Mouse (Mus musculus): Measurements from ENCODE around the gene Kbtbd4. TPM values are rescaled to one million over a fixed set of nuclear protein-coding genes. Genes with fewer than 3 reads are reported as not detected.

Kbtbd4 gene
- polyA plus RNA-seq, 1 experiment from 2014 or later = 59.1 TPM

- DNase-seq (ENCODE audit: extremely low spot score, low spot score) = no peak
- WGBS = 65% methylated on average over 2 of the region's 2 CpGs
- no peak overlapping the region for H3K27ac ChIP-seq
Measured at GRCm38 (mm10) chr2:90941744-90942143, 37.2 kb downstream of the Kbtbd4 start.

GRCm38 (mm10) chr2:90950149-90950548 is 45.6 kb downstream of the Kbtbd4 start:
- Histone ChIP-seq H3K27me3 (ENCODE audit: poor library complexity, severe bottlenecking) (no peaks in the 10 kb centered on the region), H3K36me3 (replicated peaks) (peaks cover 50% of the 10 kb centered on the region), H3K9me3 (no peaks in the 10 kb centered on the region), H3K4me1 (peaks cover 9% of the 10 kb centered on the region), H3K27ac (no peak overlapping the region), H3K4me3 (no peak overlapping the region)
- WGBS = 86% methylated on average over 5 of the region's 5 CpGs
- no peak for DNase-seq (ENCODE audit: extremely low spot score, low spot score)

More at GRCm38 (mm10) chr2:90941744-90942143, 37.2 kb downstream of the Kbtbd4 start:
- Histone ChIP-seq H3K9me3 (no peaks in the 10 kb centered on the region), H3K4me1 (peaks cover 35% of the 10 kb centered on the region), H3K27me3 (ENCODE audit: poor library complexity, severe bottlenecking) (no peaks in the 10 kb centered on the region), H3K4me3 (peak overlapping the region; percentile 74), H3K36me3 (replicated peaks) (peaks cover 24% of the 10 kb centered on the region)

GRCm38 (mm10) chr2:90950582-90951194 is 46.1 kb downstream of the Kbtbd4 start:
- Histone ChIP-seq H3K36me3 (replicated peaks) (peaks cover 50% of the 10 kb centered on the region), H3K4me1 (peaks cover 15% of the 10 kb centered on the region), H3K4me3 (no peak overlapping the region), H3K27ac (no peak overlapping the region), H3K9me3 (no peaks in the 10 kb centered on the region), H3K27me3 (ENCODE audit: poor library complexity, severe bottlenecking) (no peaks in the 10 kb centered on the region)
- DNase-seq (ENCODE audit: extremely low spot score, low spot score) = no peak

- Histone ChIP-seq H3K27ac (no peak overlapping the region), H3K9me3 (no peaks in the 10 kb centered on the region), H3K4me1 (peaks cover 25% of the 10 kb centered on the region), H3K36me3 (replicated peaks) (peaks cover 40% of the 10 kb centered on the region), H3K4me3 (no peak overlapping the region), H3K27me3 (ENCODE audit: poor library complexity, severe bottlenecking) (no peaks in the 10 kb centered on the region)
- WGBS = 94% methylated on average over 3 of the region's 3 CpGs
- no peak for DNase-seq (ENCODE audit: extremely low spot score, low spot score)
Measured at GRCm38 (mm10) chr2:90953461-90953860, 48.9 kb downstream of the Kbtbd4 start.

- Histone ChIP-seq H3K9me3 (no peaks in the 10 kb centered on the region), H3K27ac (no peak overlapping the region), H3K4me1 (peaks cover 19% of the 10 kb centered on the region), H3K36me3 (replicated peaks) (peaks cover 27% of the 10 kb centered on the region), H3K27me3 (ENCODE audit: poor library complexity, severe bottlenecking) (no peaks in the 10 kb centered on the region), H3K4me3 (no peak overlapping the region)
- no peak for DNase-seq (ENCODE audit: extremely low spot score, low spot score)
- 28% methylated on average over 1 of the region's 1 CpGs for WGBS
Measured at GRCm38 (mm10) chr2:90956053-90956452, 51.5 kb downstream of the Kbtbd4 start.

- WGBS = 92% methylated on average over 3 of the region's 3 CpGs
- Histone ChIP-seq H3K27ac (no peak overlapping the region), H3K4me3 (no peak overlapping the region)
Measured at GRCm38 (mm10) chr2:90958856-90959255, 54.3 kb downstream of the Kbtbd4 start.

GRCm38 (mm10) chr2:90960012-90960411 is 55.5 kb downstream of the Kbtbd4 start:
- no peak for DNase-seq (ENCODE audit: extremely low spot score, low spot score)
- H3K9me3 ChIP-seq = no peaks in the 10 kb centered on the region
- no peaks in the 10 kb centered on the region for H3K27me3 ChIP-seq (ENCODE audit: poor library complexity, severe bottlenecking)
- no peak overlapping the region for H3K27ac ChIP-seq
- no peak overlapping the region for H3K4me3 ChIP-seq
- H3K36me3 ChIP-seq (replicated peaks) = peaks cover 17% of the 10 kb centered on the region
- WGBS = 93% methylated on average over 2 of the region's 2 CpGs
- peaks cover 24% of the 10 kb centered on the region for H3K4me1 ChIP-seq

More at GRCm38 (mm10) chr2:90958856-90959255, 54.3 kb downstream of the Kbtbd4 start:
- DNase-seq (ENCODE audit: extremely low spot score, low spot score) = no peak
- H3K27me3 ChIP-seq (ENCODE audit: poor library complexity, severe bottlenecking) = no peaks in the 10 kb centered on the region
- no peaks in the 10 kb centered on the region for H3K9me3 ChIP-seq
- peaks cover 19% of the 10 kb centered on the region for H3K4me1 ChIP-seq
- peaks cover 22% of the 10 kb centered on the region for H3K36me3 ChIP-seq (replicated peaks)

Other genes with a start within 250 kb of the Kbtbd4 start
- 64.7 and 75.7 TPM in 2 replicates for gene Nup160, start 227.5 kb upstream of the Kbtbd4 start, polyA plus RNA-seq (2016; fragmentation: Nextera tagmentation; extraction: Ambion mirVana)
- 109 and 118 TPM in 2 replicates for gene Fnbp4, start 159.4 kb upstream of the Kbtbd4 start, polyA plus RNA-seq (2016; fragmentation: Nextera tagmentation; extraction: Ambion mirVana)
- gene Agbl2, start 122.0 kb upstream of the Kbtbd4 start, polyA plus RNA-seq (2016; fragmentation: Nextera tagmentation; extraction: Ambion mirVana) = 0.58 and 0.70 TPM in 2 replicates
- gene Mtch2, start 57.6 kb upstream of the Kbtbd4 start, polyA plus RNA-seq (2016; fragmentation: Nextera tagmentation; extraction: Ambion mirVana) = 245 and 249 TPM in 2 replicates
- gene C1qtnf4, start 18.9 kb upstream of the Kbtbd4 start, polyA plus RNA-seq (2016; fragmentation: Nextera tagmentation; extraction: Ambion mirVana) = 3.1 and 3.4 TPM in 2 replicates
- 201 and 203 TPM in 2 replicates for gene Ndufs3, start 87 bp downstream of the Kbtbd4 start, polyA plus RNA-seq (2016; fragmentation: Nextera tagmentation; extraction: Ambion mirVana)
- 156 and 161 TPM in 2 replicates for gene Celf1, start 35.6 kb downstream of the Kbtbd4 start, polyA plus RNA-seq (2016; fragmentation: Nextera tagmentation; extraction: Ambion mirVana)
- gene Rapsn, start 130.9 kb downstream of the Kbtbd4 start, polyA plus RNA-seq (2016; fragmentation: Nextera tagmentation; extraction: Ambion mirVana) = 4.9 and 5.2 TPM in 2 replicates
- gene Psmc3, start 149.3 kb downstream of the Kbtbd4 start, polyA plus RNA-seq (2016; fragmentation: Nextera tagmentation; extraction: Ambion mirVana) = 361 TPM in 2 replicates
- gene Slc39a13, start 165.7 kb downstream of the Kbtbd4 start, polyA plus RNA-seq (2016; fragmentation: Nextera tagmentation; extraction: Ambion mirVana) = 17.8 and 17.9 TPM in 2 replicates
- 2.8 and 3.1 TPM in 2 replicates for gene Spi1, start 177.7 kb downstream of the Kbtbd4 start, polyA plus RNA-seq (2016; fragmentation: Nextera tagmentation; extraction: Ambion mirVana)
- gene Mybpc3, start 213.4 kb downstream of the Kbtbd4 start, polyA plus RNA-seq (2016; fragmentation: Nextera tagmentation; extraction: Ambion mirVana) = not detected in 2 replicates

Data from forebrain, embryonic 10.5 days (tissue).